Mouse (Mus musculus) hindbrain, embryonic 16.5 days (tissue): ENCODE measurements at regions not wholly inside any gene's neighbourhood (a gene's known extent, or its start where the extent isn't known, plus 50 kb on each side); places are given as distances from the start of the nearest gene placed in this dataset.

Experiments
- ATAC-seq: fragments of 200-750 bp; cut with Nextera tagmentation; 2 replicates; pipeline ENCODE4 v1.8.0; 2017; ENCODE audit warnings: moderate TSS enrichment, moderate library complexity
- H3K27ac ChIP-seq: fragments of 300-500 bp; sonication (generic); 2 replicates; pipeline ENCODE4 v1.5.1; 2014; ENCODE audit warnings: low read depth, mild to moderate bottlenecking, control low read depth, low read length, moderate library complexity
- H3K27me3 ChIP-seq: fragments of 300-500 bp; sonication (generic); replicated peaks from 2 replicates; pipeline ENCODE4 v1.6.1; 2014; ENCODE audit warnings: low read length; ENCODE audit not compliant: control insufficient read depth, insufficient read depth
- H3K36me3 ChIP-seq: fragments of 300-500 bp; sonication (generic); 2 replicates; pipeline ENCODE4 v1.6.1; 2014; ENCODE audit warnings: mild to moderate bottlenecking, low read length, moderate library complexity, mixed read lengths; ENCODE audit not compliant: control insufficient read depth, insufficient read depth
- H3K4me1 ChIP-seq: fragments of 300-500 bp; sonication (generic); 2 replicates; pipeline ENCODE4 v1.6.1; 2014; ENCODE audit warnings: low read depth, low read length; ENCODE audit not compliant: control insufficient read depth, insufficient read depth
- H3K4me2 ChIP-seq: fragments of 300-500 bp; sonication (generic); 2 replicates; pipeline ENCODE4 v1.6.1; 2014; ENCODE audit warnings: mild to moderate bottlenecking, low read length, control low read depth, moderate library complexity
- H3K4me3 ChIP-seq: fragments of 300-500 bp; sonication (generic); 2 replicates; pipeline ENCODE4 v1.5.1; 2014; ENCODE audit warnings: mild to moderate bottlenecking, low read length, control low read depth, moderate library complexity
- H3K9ac ChIP-seq: fragments of 300-500 bp; sonication (generic); 2 replicates; pipeline ENCODE4 v1.6.1; 2014; ENCODE audit warnings: low read depth, mild to moderate bottlenecking, control low read depth, low read length, moderate library complexity
- H3K9me3 ChIP-seq: fragments of 300-500 bp; sonication (generic); 2 replicates; pipeline ENCODE4 v1.6.1; 2014; ENCODE audit warnings: mild to moderate bottlenecking, low read length, moderate library complexity; ENCODE audit not compliant: control insufficient read depth
- whole genome bisulfite sequencing: fragments of 180-500 bp; shearing (Covaris S2); extraction: QIAGEN DNeasy Blood & Tissue Kit; methylation state at CpG from one replicate; pipeline ENCODE4 v1.1.7; 2014; 5-methylcytosine and 5-hydroxymethylcytosine counted together

DNA sequence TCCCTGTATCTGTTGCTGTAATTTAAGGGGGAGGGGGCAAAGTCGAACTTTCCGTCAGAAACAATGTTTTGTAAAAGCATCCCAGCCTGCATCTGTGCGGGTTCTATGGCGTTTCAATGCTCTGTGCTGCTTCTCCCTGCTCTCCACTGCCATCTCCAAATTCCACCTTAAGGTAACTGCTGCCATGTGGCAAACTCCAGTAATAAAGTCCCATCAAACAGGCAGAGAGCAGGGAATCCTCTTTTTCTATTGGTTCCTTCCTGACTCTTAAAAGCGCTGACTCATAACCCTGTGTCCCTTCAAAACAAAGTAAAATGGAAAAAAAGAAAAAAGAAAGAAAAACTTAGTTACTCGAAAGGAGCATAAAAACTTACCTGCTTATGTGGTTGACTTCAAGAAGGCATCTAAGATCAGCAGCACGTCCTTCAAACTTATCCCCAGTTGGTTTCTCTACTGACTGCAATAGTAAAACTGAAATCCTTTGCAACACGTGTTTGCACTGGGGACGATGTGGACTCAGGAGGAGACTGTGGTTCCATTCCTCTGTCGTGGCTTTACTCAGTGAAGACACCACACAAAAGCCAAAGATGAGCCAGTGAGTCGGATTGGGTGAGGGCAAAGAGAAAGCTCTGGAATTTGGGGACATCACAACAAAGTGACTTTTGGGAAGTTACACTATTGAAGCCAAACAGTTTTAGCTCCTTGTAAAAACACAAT is 69.9 kb upstream of the Mad2l1 start:
- Histone ChIP-seq H3K4me3 (no peak overlapping the region), H3K4me1 (no peaks in the 10 kb centered on the region), H3K36me3 (no peaks in the 10 kb centered on the region), H3K27me3 (no peaks in the 10 kb centered on the region), H3K9ac (no peak overlapping the region), H3K27ac (no peak overlapping the region), H3K9me3 (no peaks in the 10 kb centered on the region), H3K4me2 (no peak overlapping the region)
- ATAC-seq: no peak
- WGBS: 54% methylated on average over 11 of the region's 11 CpGs

- no peak overlapping the region for H3K9ac ChIP-seq
- no peaks in the 10 kb centered on the region for H3K27me3 ChIP-seq
- H3K9me3 ChIP-seq: no peaks in the 10 kb centered on the region
- H3K4me1 ChIP-seq: no peaks in the 10 kb centered on the region
- H3K27ac ChIP-seq: no peak overlapping the region
- no peak for ATAC-seq
- H3K4me2 ChIP-seq: no peak overlapping the region
- no peaks in the 10 kb centered on the region for H3K36me3 ChIP-seq
- WGBS: 34% methylated on average over 3 of the region's 3 CpGs
- no peak overlapping the region for H3K4me3 ChIP-seq
These were observed 68.4 kb upstream of the Mad2l1 start for GRCm38 (mm10) chr6:66466757-66467156.

- WGBS: 98% methylated on average over 4 of the region's 4 CpGs
- H3K36me3 ChIP-seq: no peaks in the 10 kb centered on the region
- no peaks in the 10 kb centered on the region for H3K4me1 ChIP-seq
- ATAC-seq: no peak
- H3K4me2 ChIP-seq: no peak overlapping the region
- no peak overlapping the region for H3K4me3 ChIP-seq
- H3K27ac ChIP-seq: no peak overlapping the region
- no peaks in the 10 kb centered on the region for H3K27me3 ChIP-seq
- no peaks in the 10 kb centered on the region for H3K9me3 ChIP-seq
- H3K9ac ChIP-seq: no peak overlapping the region
These were observed 64.5 kb upstream of the Mad2l1 start for GRCm38 (mm10) chr6:66470627-66471249.

DNA sequence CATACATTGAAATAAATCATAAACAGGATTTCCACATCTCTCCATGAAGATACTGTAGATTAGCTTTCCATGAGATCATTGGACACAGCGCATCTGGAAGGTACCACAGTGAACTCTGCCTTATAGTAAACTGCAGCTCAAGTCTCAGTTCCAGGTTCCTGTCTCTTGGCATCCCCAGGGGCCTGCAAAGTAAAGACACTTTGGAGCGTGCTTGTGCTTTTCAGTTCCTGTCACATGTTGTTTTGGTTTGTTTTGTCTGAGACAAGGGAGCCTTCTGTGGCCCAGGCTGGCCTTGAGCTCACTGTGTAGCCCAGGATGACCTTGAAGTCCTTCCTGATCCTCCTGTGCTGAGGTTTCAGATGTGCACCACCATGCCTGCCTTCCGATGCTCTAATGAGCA is 63.4 kb upstream of the Mad2l1 start:
- 79% methylated on average over 3 of the region's 3 CpGs for WGBS
- ATAC-seq: no peak

GRCm38 (mm10) chr6:66472697-66473096 is 62.5 kb upstream of the Mad2l1 start:
- Histone ChIP-seq H3K4me3 (no peak overlapping the region), H3K27me3 (no peaks in the 10 kb centered on the region), H3K9ac (no peak overlapping the region), H3K27ac (no peak overlapping the region), H3K4me1 (no peaks in the 10 kb centered on the region), H3K36me3 (no peaks in the 10 kb centered on the region), H3K4me2 (no peak overlapping the region), H3K9me3 (no peaks in the 10 kb centered on the region)
- WGBS: 85% methylated on average over 4 of the region's 4 CpGs
- ATAC-seq: no peak

More for the DNA sequence above, 63.4 kb upstream of the Mad2l1 start:
- Histone ChIP-seq H3K4me2 (no peak overlapping the region), H3K36me3 (no peaks in the 10 kb centered on the region), H3K27me3 (no peaks in the 10 kb centered on the region), H3K9me3 (no peaks in the 10 kb centered on the region), H3K4me1 (no peaks in the 10 kb centered on the region), H3K27ac (no peak overlapping the region), H3K9ac (no peak overlapping the region), H3K4me3 (no peak overlapping the region)

GRCm38 (mm10) chr6:66477575-66477974 is 57.6 kb upstream of the Mad2l1 start:
- no peaks in the 10 kb centered on the region for H3K4me1 ChIP-seq
- H3K27me3 ChIP-seq: no peaks in the 10 kb centered on the region
- ATAC-seq: no peak
- H3K4me2 ChIP-seq: no peak overlapping the region
- H3K9me3 ChIP-seq: no peaks in the 10 kb centered on the region
- H3K27ac ChIP-seq: no peak overlapping the region
- H3K9ac ChIP-seq: no peak overlapping the region
- WGBS: 70% methylated on average over 5 of the region's 5 CpGs
- H3K4me3 ChIP-seq: no peak overlapping the region
- no peaks in the 10 kb centered on the region for H3K36me3 ChIP-seq

DNA sequence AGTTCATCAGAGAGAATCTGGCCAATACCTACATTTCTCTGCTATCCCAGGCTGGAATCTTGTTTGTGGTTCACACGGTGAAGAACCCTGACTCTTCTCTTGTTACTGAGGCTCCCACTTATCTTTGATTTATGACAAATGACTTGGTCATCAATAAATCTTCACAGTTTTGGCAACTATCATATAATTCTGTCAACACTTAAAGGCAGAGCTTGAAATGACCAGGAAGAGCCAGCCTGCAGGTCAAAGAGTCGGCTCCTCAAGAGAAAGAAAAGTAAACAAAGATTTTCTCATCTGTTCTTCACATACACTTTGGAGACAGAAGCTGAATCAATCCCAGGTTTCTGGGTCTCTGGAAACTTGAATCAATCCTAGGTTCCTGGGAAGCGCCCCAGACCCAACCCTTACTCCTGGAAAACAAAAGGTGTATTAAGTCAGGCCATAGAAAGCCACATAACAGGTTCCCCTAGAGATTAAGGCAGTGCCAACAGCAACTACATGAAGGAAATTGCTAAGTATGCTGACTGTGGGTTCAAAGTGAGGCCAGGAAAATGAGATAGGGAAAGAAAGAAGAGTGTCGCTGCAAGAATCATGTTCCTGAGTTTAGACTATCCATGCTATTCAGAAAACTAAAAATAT is 56.7 kb upstream of the Mad2l1 start:
- H3K27ac ChIP-seq: no peak overlapping the region
- no peaks in the 10 kb centered on the region for H3K36me3 ChIP-seq
- ATAC-seq: no peak
- no peak overlapping the region for H3K4me2 ChIP-seq
- WGBS: 77% methylated on average over 4 of the region's 4 CpGs
- no peaks in the 10 kb centered on the region for H3K9me3 ChIP-seq
- no peaks in the 10 kb centered on the region for H3K4me1 ChIP-seq
- H3K4me3 ChIP-seq: no peak overlapping the region
- no peak overlapping the region for H3K9ac ChIP-seq
- no peaks in the 10 kb centered on the region for H3K27me3 ChIP-seq

- no peak for ATAC-seq
- Histone ChIP-seq H3K36me3 (no peaks in the 10 kb centered on the region), H3K9me3 (no peaks in the 10 kb centered on the region), H3K27ac (no peak overlapping the region), H3K27me3 (no peaks in the 10 kb centered on the region), H3K4me3 (no peak overlapping the region), H3K4me2 (no peak overlapping the region), H3K9ac (no peak overlapping the region), H3K4me1 (no peaks in the 10 kb centered on the region)
- 86% methylated on average over 5 of the region's 5 CpGs for WGBS
These were observed 55.6 kb upstream of the Mad2l1 start for GRCm38 (mm10) chr6:66479576-66479975.

DNA sequence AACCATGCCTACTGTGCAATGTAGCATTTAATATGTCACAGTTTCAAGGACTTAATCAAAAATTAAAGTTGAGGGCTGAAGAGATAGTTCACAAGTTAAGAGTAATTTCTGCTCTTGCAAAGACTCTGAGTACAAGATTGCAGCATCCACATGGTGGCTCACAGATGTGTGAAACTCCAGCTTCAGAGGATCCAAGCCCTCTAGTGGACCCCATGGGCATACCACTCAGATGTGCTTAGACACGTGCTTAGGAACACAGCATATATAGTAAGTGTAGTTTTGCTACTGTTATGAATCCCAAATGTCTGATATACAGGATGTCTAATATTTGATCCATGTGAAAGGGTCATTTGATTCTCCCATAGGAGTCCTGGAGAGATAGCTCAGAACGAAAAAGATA is 55.0 kb upstream of the Mad2l1 start:
- Histone ChIP-seq H3K4me2 (no peak overlapping the region), H3K36me3 (no peaks in the 10 kb centered on the region), H3K4me3 (no peak overlapping the region), H3K9me3 (no peaks in the 10 kb centered on the region), H3K27ac (no peak overlapping the region), H3K9ac (no peak overlapping the region), H3K4me1 (no peaks in the 10 kb centered on the region), H3K27me3 (no peaks in the 10 kb centered on the region)
- no peak for ATAC-seq
- WGBS: 64% methylated on average over 2 of the region's 2 CpGs
